ENCODE assay signal across 34 mouse cellular contexts in genomic region chr7:132626174-132626573, GRCm38 (mm10). TPM values are rescaled to one million over a fixed set of nuclear protein-coding genes. Genes with fewer than 3 reads are reported as not detected.
DNase-seq lines count a peak whose midpoint lies in the region; ATAC-seq and TF ChIP-seq lines count a peak whose summit lies in the region.
"Had no signal": no experiment of that assay in that cellular context is flagged by ENCODE, and none has a peak within 500 bp of the region (broad histone marks: within the 10 kb centered on the region; RNA-seq: fewer than 3 reads in every experiment).

No protein-coding gene starts in this region.

- 42% methylated on average over 4 of the region's 4 CpGs for WGBS in forebrain, embryonic 12.5 days
- WGBS in forebrain, embryonic 10.5 days: 71% methylated on average over 4 of the region's 4 CpGs
- WGBS in neural tube, embryonic 15.5 days: 30% methylated on average over 4 of the region's 4 CpGs

- H3K27me3 ChIP-seq in forebrain, embryonic 12.5 days: peaks cover 16% of the 10 kb centered on the region; the same call in 1 of the 2 replicates
- H3K27me3 ChIP-seq in forebrain, embryonic 10.5 days (ENCODE audit: poor library complexity, severe bottlenecking): peaks cover 16% of the 10 kb centered on the region
- H3K27me3 ChIP-seq in neural tube, embryonic 15.5 days (replicated peaks): no peaks in the 10 kb centered on the region
- H3K27me3 ChIP-seq: CH12.LX; embryonic facial prominence, embryonic 13.5 days; hindbrain, embryonic 15.5 days; Patski had no signal

- peak; percentile 49; the same call in 1 of the 2 replicates for ATAC-seq in forebrain, embryonic 12.5 days (ENCODE audit: low FRiP score)
- ATAC-seq in neural tube, embryonic 15.5 days (ENCODE audit: low FRiP score): no peak
- ATAC-seq: intestine, postnatal 0 days; Patski had no signal

- no peak overlapping the region for H3K9ac ChIP-seq in forebrain, embryonic 12.5 days
- H3K9ac ChIP-seq in neural tube, embryonic 15.5 days (replicated peaks): no peak overlapping the region
- H3K9ac ChIP-seq: embryonic facial prominence, embryonic 13.5 days; hindbrain, embryonic 12.5 days; hindbrain, embryonic 15.5 days had no signal

- no peak overlapping the region for H3K4me2 ChIP-seq in forebrain, embryonic 12.5 days
- no peak overlapping the region for H3K4me2 ChIP-seq in neural tube, embryonic 15.5 days
- H3K4me2 ChIP-seq: embryonic facial prominence, embryonic 13.5 days; heart, embryonic 11.5 days; hindbrain, embryonic 12.5 days; hindbrain, embryonic 15.5 days had no signal

- H3K4me3 ChIP-seq in forebrain, embryonic 12.5 days (replicated peaks): no peak overlapping the region
- H3K4me3 ChIP-seq in forebrain, embryonic 10.5 days: no peak overlapping the region
- no peak overlapping the region for H3K4me3 ChIP-seq in gastrocnemius, adult 2 months
- H3K4me3 ChIP-seq in neural tube, embryonic 15.5 days (replicated peaks): no peak overlapping the region
- H3K4me3 ChIP-seq: embryonic facial prominence, embryonic 10.5 days; embryonic facial prominence, embryonic 13.5 days; erythroblast, embryonic 14.5 days; hindbrain, embryonic 12.5 days; hindbrain, embryonic 15.5 days had no signal

- no peaks in the 10 kb centered on the region for H3K9me3 ChIP-seq in forebrain, embryonic 12.5 days
- no peaks in the 10 kb centered on the region for H3K9me3 ChIP-seq in forebrain, embryonic 10.5 days
- no peaks in the 10 kb centered on the region for H3K9me3 ChIP-seq in neural tube, embryonic 15.5 days (replicated peaks)
- H3K9me3 ChIP-seq: embryonic facial prominence, embryonic 10.5 days; embryonic facial prominence, embryonic 13.5 days; G1E; hindbrain, embryonic 12.5 days; hindbrain, embryonic 15.5 days had no signal

- DNase-seq in forebrain, embryonic 10.5 days (ENCODE audit: extremely low spot score, low spot score): no peak
- no peak for DNase-seq in gastrocnemius, adult 2 months
- DNase-seq in gastrocnemius, postnatal 10 days: no peak
- peak; percentile 73 for DNase-seq in brain, embryonic 14.5 days (ENCODE audit: low read depth)
- DNase-seq in retina, embryonic 14.5 days (ENCODE audit: low spot score): peak; percentile 23
- DNase-seq: adrenal gland, postnatal 10 days; adrenal gland, postnatal 36 days; B cell, adult 2 months; cerebellum, adult 11 months; cerebellum, adult 2 months; cerebellum, adult 9-11 months; cerebellum, postnatal 36 days; embryo, embryonic 11 days; gastrocnemius, postnatal 14 days; heart, adult 11 months had no signal

- no peak for TF ChIP-seq POLR2A in brain, embryonic 14.5 days (IDR thresholded peaks at IDR 0.05; ENCODE audit: borderline replicate concordance, extremely low read depth, insufficient read depth, insufficient read length, poor library complexity, severe bottlenecking)

- no peak for TF ChIP-seq CTCF in gastrocnemius, adult 2 months (IDR thresholded peaks at IDR 0.05)
- TF ChIP-seq CTCF in brain, embryonic 14.5 days (IDR thresholded peaks at IDR 0.05; ENCODE audit: borderline replicate concordance, extremely low read depth, insufficient read depth, insufficient read length): no peak

- no peak overlapping the region for H3K27ac ChIP-seq in forebrain, embryonic 12.5 days
- no peak overlapping the region for H3K27ac ChIP-seq in forebrain, embryonic 10.5 days
- peak overlapping the region; percentile 86; the same call in 1 of the 2 replicates for H3K27ac ChIP-seq in gastrocnemius, adult 2 months
- no peak overlapping the region for H3K27ac ChIP-seq in neural tube, embryonic 15.5 days (replicated peaks)
- H3K27ac ChIP-seq: embryonic facial prominence, embryonic 10.5 days; embryonic facial prominence, embryonic 13.5 days; hindbrain, embryonic 12.5 days; hindbrain, embryonic 15.5 days had no signal

- intact Hi-C loops in gastrocnemius, adult 2 months (cut with DNase I): no loop called here

- no peaks in the 10 kb centered on the region for H3K36me3 ChIP-seq in forebrain, embryonic 12.5 days (replicated peaks)
- no peaks in the 10 kb centered on the region for H3K36me3 ChIP-seq in forebrain, embryonic 10.5 days (replicated peaks)
- no peaks in the 10 kb centered on the region for H3K36me3 ChIP-seq in neural tube, embryonic 15.5 days
- H3K36me3 ChIP-seq: embryonic facial prominence, embryonic 10.5 days; embryonic facial prominence, embryonic 13.5 days; G1E; hindbrain, embryonic 12.5 days; hindbrain, embryonic 15.5 days had no signal

- H3K4me1 ChIP-seq in forebrain, embryonic 12.5 days: no peaks in the 10 kb centered on the region
- peaks cover 6% of the 10 kb centered on the region; the same call in 1 of the 2 replicates for H3K4me1 ChIP-seq in forebrain, embryonic 10.5 days
- H3K4me1 ChIP-seq in neural tube, embryonic 15.5 days: no peaks in the 10 kb centered on the region
- H3K4me1 ChIP-seq: embryonic facial prominence, embryonic 13.5 days; hindbrain, embryonic 12.5 days had no signal

RNA-seq across cellular contexts. Expression of gene Lhpp, which starts 15.7 kb away (rescaled TPM):
- 10.9 and 12.1 TPM in 2 replicates for polyA plus RNA-seq in forebrain, embryonic 12.5 days (2016; fragmentation: Nextera tagmentation; extraction: Ambion mirVana)
- 17.3 and 17.4 TPM in 2 replicates for polyA plus RNA-seq in forebrain, embryonic 10.5 days (2016; fragmentation: Nextera tagmentation; extraction: Ambion mirVana)
- total RNA-seq in gastrocnemius, adult 2 months (2021): 10 to 100 TPM; 10.8 to 11.1 TPM
- 10 to 100 TPM in 1 of 2 experiments, 1 to 10 TPM in 1; 9.6 to 11.7 TPM for total RNA-seq in gastrocnemius, postnatal 10 days (2021)
- polyA plus RNA-seq in brain, embryonic 14.5 days (2012; rRNA removed): 27.4 and 33.8 TPM in 2 replicates
- polyA plus RNA-seq in neural tube, embryonic 15.5 days (2015; fragmentation: Nextera tagmentation; extraction: Ambion mirVana): 41.4 and 46.9 TPM in 2 replicates

RNA-seq across cellular contexts. Expression of gene Nkx1-2, which starts 26.7 kb away (rescaled TPM):
- 0.21 and 0.72 TPM in 2 replicates for polyA plus RNA-seq in forebrain, embryonic 12.5 days (2016; fragmentation: Nextera tagmentation; extraction: Ambion mirVana)
- polyA plus RNA-seq in forebrain, embryonic 10.5 days (2016; fragmentation: Nextera tagmentation; extraction: Ambion mirVana): 0.09 and 0.15 TPM in 2 replicates
- total RNA-seq in gastrocnemius, adult 2 months (2021): not detected
- total RNA-seq in gastrocnemius, postnatal 10 days (2021): not detected
- polyA plus RNA-seq in brain, embryonic 14.5 days (2012; rRNA removed): 0.43 and 0.88 TPM in 2 replicates
- 0.11 and 0.46 TPM in 2 replicates for polyA plus RNA-seq in neural tube, embryonic 15.5 days (2015; fragmentation: Nextera tagmentation; extraction: Ambion mirVana)
- total RNA-seq: adrenal gland, adult 18-20 months; adrenal gland, postnatal 36 days; gastrocnemius, postnatal 14 days; gastrocnemius, postnatal 4 days; heart, adult 8-10 months; heart, postnatal 25 days; hematopoietic stem cell, adult 5-6 weeks had no signal
- polyA plus RNA-seq: cerebellum, adult 2 months; embryonic facial prominence, embryonic 13.5 days; erythroblast, embryonic 14.5 days; G1E; heart, embryonic 14.5 days; heart, postnatal 0 days had no signal

RNA-seq across cellular contexts. Expression of gene Oat, which starts 50.0 kb away (rescaled TPM):
- polyA plus RNA-seq in forebrain, embryonic 12.5 days (2016; fragmentation: Nextera tagmentation; extraction: Ambion mirVana): 112 and 127 TPM in 2 replicates
- 126 and 129 TPM in 2 replicates for polyA plus RNA-seq in forebrain, embryonic 10.5 days (2016; fragmentation: Nextera tagmentation; extraction: Ambion mirVana)
- total RNA-seq in gastrocnemius, adult 2 months (2021): 100 to 1,000 TPM; 155 to 159 TPM
- 10 to 100 TPM; 84.0 to 92.9 TPM for total RNA-seq in gastrocnemius, postnatal 10 days (2021)
- polyA plus RNA-seq in brain, embryonic 14.5 days (2012; rRNA removed): 59.2 and 63.8 TPM in 2 replicates
- polyA plus RNA-seq in neural tube, embryonic 15.5 days (2015; fragmentation: Nextera tagmentation; extraction: Ambion mirVana): 105 and 153 TPM in 2 replicates

Comparison
In these comparisons a context has a peak if more than half of its experiments do, and no peak if none do; other contexts are left out.
1. DNase-seq: peak in brain, embryonic 14.5 days (single experiment) and retina, embryonic 14.5 days (single experiment); none in forebrain, embryonic 10.5 days (single experiment), gastrocnemius, adult 2 months (single experiment) and gastrocnemius, postnatal 10 days (single experiment).